Mouse (Mus musculus) stomach, embryonic 14.5 days (tissue): ENCODE measurements at regions not wholly inside any gene's neighbourhood (a gene's known extent, or its start where the extent isn't known, plus 50 kb on each side); places are given as distances from the start of the nearest gene placed in this dataset.

Experiments used
- ATAC-seq: fragments of 200-750 bp; cut with Nextera tagmentation; 2 replicates; pipeline ENCODE4 v1.8.0; 2017; ENCODE audit warnings: low read depth, moderate TSS enrichment; ENCODE audit not compliant: insufficient number of reproducible peaks, insufficient read depth, low FRiP score
- H3K27ac ChIP-seq: fragments of 300-500 bp; sonication (generic); 2 replicates; pipeline ENCODE4 v1.5.1; 2014; ENCODE audit warnings: mild to moderate bottlenecking, low read length, moderate library complexity, mixed read lengths
- H3K27me3 ChIP-seq: fragments of 300-500 bp; sonication (generic); 2 replicates; pipeline ENCODE4 v1.6.1; 2014; ENCODE audit warnings: low read length, control low read depth, mixed read lengths; ENCODE audit not compliant: control insufficient read depth, insufficient read depth
- H3K36me3 ChIP-seq: fragments of 300-500 bp; sonication (generic); 2 replicates; pipeline ENCODE4 v1.6.1; 2014; ENCODE audit warnings: mild to moderate bottlenecking, control low read depth, low read length, moderate library complexity, mixed read lengths; ENCODE audit not compliant: control insufficient read depth, insufficient read depth
- H3K4me1 ChIP-seq: fragments of 300-500 bp; sonication (generic); 2 replicates; pipeline ENCODE4 v1.6.1; 2014; ENCODE audit warnings: low read length, control low read depth, mixed read lengths; ENCODE audit not compliant: control insufficient read depth, insufficient read depth
- H3K4me2 ChIP-seq: fragments of 300-500 bp; sonication (generic); replicated peaks from 2 replicates; pipeline ENCODE4 v1.6.1; 2014; ENCODE audit warnings: low read depth, low read length, control low read depth
- H3K4me3 ChIP-seq: fragments of 300-500 bp; sonication (generic); 2 replicates; pipeline ENCODE4 v1.5.1; 2014; ENCODE audit warnings: low read depth, low read length, control low read depth
- H3K9ac ChIP-seq: fragments of 300-500 bp; sonication (generic); replicated peaks from 2 replicates; pipeline ENCODE4 v1.6.1; 2014; ENCODE audit warnings: low read depth, mild to moderate bottlenecking, control low read depth, low read length, moderate library complexity, mixed read lengths
- H3K9me3 ChIP-seq: fragments of 300-500 bp; sonication (generic); 2 replicates; pipeline ENCODE4 v1.6.1; 2016; ENCODE audit warnings: low read depth, low read length, control low read depth; ENCODE audit not compliant: control insufficient read depth
- WGBS: fragments of 180-500 bp; shearing (Covaris S2); extraction: QIAGEN DNeasy Blood & Tissue Kit; methylation state at CpG from one replicate; pipeline ENCODE4 v1.1.7; 2014; 5-methylcytosine and 5-hydroxymethylcytosine counted together

DNA sequence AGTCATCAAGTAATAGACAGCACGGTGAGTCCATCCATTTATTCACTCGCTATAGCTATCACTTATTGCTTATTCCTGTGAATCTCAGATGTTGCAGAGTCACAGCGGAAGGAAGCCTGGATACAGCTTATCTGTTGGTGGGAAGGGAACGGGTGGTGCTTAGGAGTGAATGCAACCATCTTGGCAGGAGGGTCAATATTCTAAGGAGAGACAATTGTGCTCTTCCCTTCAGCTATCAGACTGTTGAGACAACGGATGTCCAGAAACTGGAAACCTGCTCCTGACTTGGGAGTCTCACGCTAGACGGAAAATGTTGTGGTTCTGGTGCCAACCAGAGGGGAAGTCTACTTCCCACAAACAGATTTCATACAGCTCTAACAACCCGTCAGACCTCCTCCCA lies 103.7 kb upstream of the Kit start:
- H3K4me2 ChIP-seq: no peak overlapping the region
- no peak overlapping the region for H3K4me3 ChIP-seq
- no peaks in the 10 kb centered on the region for H3K4me1 ChIP-seq
- no peak overlapping the region for H3K27ac ChIP-seq
- no peaks in the 10 kb centered on the region for H3K27me3 ChIP-seq
- no peaks in the 10 kb centered on the region for H3K36me3 ChIP-seq
- H3K9me3 ChIP-seq: no peaks in the 10 kb centered on the region
- WGBS: 90% methylated on average over 8 of the region's 8 CpGs
- no peak overlapping the region for H3K9ac ChIP-seq
- ATAC-seq: no peak

DNA sequence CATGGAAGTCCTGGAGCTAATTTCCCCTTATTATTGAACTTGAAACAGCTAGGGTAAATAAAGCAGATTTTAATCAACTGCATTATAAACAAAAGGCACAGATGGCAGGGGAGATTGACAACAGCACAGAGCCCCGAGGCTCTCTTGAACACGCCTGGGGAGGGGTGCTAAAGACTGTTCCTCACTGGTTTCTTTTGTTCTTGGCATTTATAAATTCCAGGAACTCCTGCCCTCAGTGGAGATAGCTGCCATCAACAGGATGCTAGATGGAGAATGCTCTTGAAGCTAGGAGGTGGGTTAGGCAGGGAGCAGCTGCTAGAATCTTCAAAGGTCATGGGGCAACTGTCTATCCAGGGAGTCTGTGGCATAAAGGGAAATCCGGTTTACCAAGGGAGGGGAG lies 102.2 kb upstream of the Kit start:
- H3K9me3 ChIP-seq: no peaks in the 10 kb centered on the region
- H3K27ac ChIP-seq: no peak overlapping the region
- ATAC-seq: no peak
- no peak overlapping the region for H3K9ac ChIP-seq
- H3K4me2 ChIP-seq: no peak overlapping the region
- no peaks in the 10 kb centered on the region for H3K36me3 ChIP-seq
- no peak overlapping the region for H3K4me3 ChIP-seq
- WGBS: 29% methylated on average over 3 of the region's 3 CpGs
- H3K27me3 ChIP-seq: no peaks in the 10 kb centered on the region
- no peaks in the 10 kb centered on the region for H3K4me1 ChIP-seq

GRCm38 (mm10) chr5:75475414-75475813 lies 99.3 kb upstream of the Kit start:
- WGBS: 62% methylated on average over 4 of the region's 4 CpGs
- no peak for ATAC-seq
- H3K9ac ChIP-seq: no peak overlapping the region

GRCm38 (mm10) chr5:75478499-75478898 lies 96.2 kb upstream of the Kit start:
- H3K9ac ChIP-seq: no peak overlapping the region
- H3K27ac ChIP-seq: no peak overlapping the region
- 18% methylated on average over 1 of the region's 1 CpGs for WGBS
- H3K27me3 ChIP-seq: no peaks in the 10 kb centered on the region
- H3K4me1 ChIP-seq: peaks cover 13% of the 10 kb centered on the region; the same call in 1 of the 2 replicates
- H3K4me3 ChIP-seq: no peak overlapping the region
- no peak overlapping the region for H3K4me2 ChIP-seq
- no peaks in the 10 kb centered on the region for H3K9me3 ChIP-seq
- no peaks in the 10 kb centered on the region for H3K36me3 ChIP-seq
- ATAC-seq: no peak

More at GRCm38 (mm10) chr5:75475414-75475813, 99.3 kb upstream of the Kit start:
- Histone ChIP-seq H3K9me3 (no peaks in the 10 kb centered on the region), H3K36me3 (no peaks in the 10 kb centered on the region), H3K4me3 (no peak overlapping the region), H3K4me1 (peaks cover 13% of the 10 kb centered on the region; the same call in 1 of the 2 replicates), H3K4me2 (no peak overlapping the region), H3K27me3 (no peaks in the 10 kb centered on the region), H3K27ac (no peak overlapping the region)

GRCm38 (mm10) chr5:75479149-75479548 lies 95.6 kb upstream of the Kit start:
- WGBS: 48% methylated on average over 11 of the region's 11 CpGs

GRCm38 (mm10) chr5:75481595-75481994 lies 93.1 kb upstream of the Kit start:
- Histone ChIP-seq H3K27ac (no peak overlapping the region), H3K36me3 (no peaks in the 10 kb centered on the region), H3K9ac (no peak overlapping the region), H3K4me2 (no peak overlapping the region), H3K27me3 (no peaks in the 10 kb centered on the region), H3K4me3 (no peak overlapping the region), H3K4me1 (peaks cover 13% of the 10 kb centered on the region; the same call in 1 of the 2 replicates), H3K9me3 (no peaks in the 10 kb centered on the region)
- no peak for ATAC-seq
- WGBS: 40% methylated on average over 7 of the region's 7 CpGs

More at GRCm38 (mm10) chr5:75479149-75479548, 95.6 kb upstream of the Kit start:
- peaks cover 13% of the 10 kb centered on the region; the same call in 1 of the 2 replicates for H3K4me1 ChIP-seq
- H3K9me3 ChIP-seq: no peaks in the 10 kb centered on the region
- ATAC-seq: no peak
- H3K4me2 ChIP-seq: no peak overlapping the region
- no peak overlapping the region for H3K4me3 ChIP-seq
- H3K36me3 ChIP-seq: no peaks in the 10 kb centered on the region
- no peak overlapping the region for H3K9ac ChIP-seq
- no peak overlapping the region for H3K27ac ChIP-seq
- H3K27me3 ChIP-seq: no peaks in the 10 kb centered on the region

GRCm38 (mm10) chr5:75484330-75484729 lies 90.4 kb upstream of the Kit start:
- Histone ChIP-seq H3K27ac (no peak overlapping the region), H3K4me2 (no peak overlapping the region), H3K9me3 (no peaks in the 10 kb centered on the region), H3K4me3 (no peak overlapping the region), H3K9ac (no peak overlapping the region), H3K27me3 (no peaks in the 10 kb centered on the region), H3K36me3 (no peaks in the 10 kb centered on the region), H3K4me1 (0 out of 2 replicates have a peak, but pooled peaks cover 3% of the 10 kb centered on the region)
- ATAC-seq: no peak
- 85% methylated on average over 7 of the region's 7 CpGs for WGBS

DNA sequence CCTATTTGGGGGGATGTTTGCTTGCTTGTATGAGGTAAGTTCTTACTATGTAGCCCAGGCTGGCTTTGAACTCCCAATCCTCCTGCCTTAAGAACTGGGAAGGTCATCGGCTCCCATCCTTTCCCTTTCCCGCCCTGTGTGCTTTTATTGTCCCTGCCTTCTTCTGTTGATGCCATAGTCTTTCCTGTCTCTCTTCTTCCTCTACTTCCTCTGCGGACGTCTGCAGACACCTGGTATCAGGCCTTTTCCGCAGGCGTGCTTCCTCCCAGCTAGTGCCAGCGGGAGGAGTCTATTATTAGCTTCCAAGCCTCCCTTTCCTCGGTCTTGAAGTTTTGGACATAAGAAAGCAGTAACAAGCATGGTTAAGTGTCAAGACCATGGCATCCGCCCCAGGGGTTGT lies 83.9 kb upstream of the Kit start:
- no peak overlapping the region for H3K27ac ChIP-seq
- H3K36me3 ChIP-seq: no peaks in the 10 kb centered on the region
- no peaks in the 10 kb centered on the region for H3K9me3 ChIP-seq
- H3K4me2 ChIP-seq: no peak overlapping the region
- H3K4me3 ChIP-seq: no peak overlapping the region
- H3K9ac ChIP-seq: no peak overlapping the region
- no peak for ATAC-seq
- H3K27me3 ChIP-seq: no peaks in the 10 kb centered on the region
- WGBS: 80% methylated on average over 9 of the region's 9 CpGs
- H3K4me1 ChIP-seq: no peaks in the 10 kb centered on the region

DNA sequence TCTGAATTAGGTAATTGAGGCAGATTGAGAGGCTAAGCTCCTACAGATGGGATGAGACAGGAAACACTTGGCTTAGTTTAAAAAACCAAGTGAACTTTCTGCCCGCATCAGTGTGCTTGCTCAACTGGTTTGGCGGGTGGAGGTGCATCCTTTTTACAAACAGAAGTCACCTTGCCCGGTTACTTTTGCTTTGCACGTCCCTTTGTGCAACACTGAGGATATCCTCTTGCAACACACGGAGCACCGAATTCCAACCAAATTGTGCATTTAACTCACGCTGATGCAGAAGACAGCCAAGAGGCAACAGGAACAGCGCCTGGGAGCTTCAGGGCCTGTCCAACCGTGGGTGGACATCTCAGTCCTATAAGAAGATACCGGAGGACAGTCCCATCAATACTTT lies 80.6 kb upstream of the Kit start:
- Histone ChIP-seq H3K27ac (no peak overlapping the region), H3K4me3 (no peak overlapping the region), H3K36me3 (no peaks in the 10 kb centered on the region), H3K27me3 (no peaks in the 10 kb centered on the region), H3K9ac (no peak overlapping the region), H3K4me1 (no peaks in the 10 kb centered on the region), H3K9me3 (no peaks in the 10 kb centered on the region), H3K4me2 (no peak overlapping the region)
- ATAC-seq: no peak
- WGBS: 74% methylated on average over 10 of the region's 10 CpGs
